Mouse (Mus musculus) fat pad, adult 2 months (tissue): ENCODE data around the gene Ost4.

Experiments
- DNase-seq: peaks from one replicate; pipeline ENCODE4 v3.0.0-alpha.2; 2011; ENCODE audit warnings: low read depth, low spot score; ENCODE audit errors: extremely low read depth

Gene Ost4

DNA sequence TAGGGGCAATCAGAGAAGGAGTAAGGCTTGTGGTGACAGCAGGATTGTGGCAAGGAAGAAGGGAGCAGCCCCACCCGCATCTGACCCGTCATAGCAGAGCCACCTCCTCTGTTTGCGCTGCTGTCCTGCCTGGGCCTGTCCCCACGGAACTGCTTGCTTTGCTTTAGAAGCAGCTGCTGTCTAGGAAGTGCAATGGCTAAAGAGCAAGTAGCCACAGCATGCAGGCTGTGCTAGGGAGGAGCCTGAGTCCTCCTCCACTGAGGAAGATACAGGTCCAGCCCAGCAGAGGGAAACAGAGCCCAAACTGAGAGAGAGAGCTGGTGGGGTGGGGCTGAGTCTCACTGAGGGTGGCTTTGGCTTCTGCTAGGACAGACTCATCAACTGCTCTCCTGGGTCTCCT, 43.7 kb downstream of the Ost4 start:
- DNase-seq, result no peak

DNA sequence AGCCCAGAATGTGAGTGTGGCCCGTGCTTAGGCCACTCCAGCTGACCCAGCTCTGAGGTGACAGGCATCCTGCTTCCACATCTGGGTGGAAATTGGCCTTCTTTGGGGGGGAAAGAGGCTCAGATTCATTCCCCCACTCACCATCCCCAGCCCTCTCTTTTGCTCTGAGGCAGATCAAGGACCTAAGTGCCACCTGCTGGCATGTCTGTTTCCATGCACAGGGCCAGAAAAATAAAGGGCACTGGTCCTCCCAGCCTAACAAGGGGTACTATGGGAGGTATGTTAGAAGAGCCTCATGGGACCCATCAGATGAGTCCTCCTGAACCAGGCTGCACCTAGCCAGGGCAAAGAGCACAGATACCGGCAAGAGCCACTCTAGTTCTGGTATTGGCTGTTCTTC, 51.5 kb downstream of the Ost4 start:
- no peak for DNase-seq
